Mouse (Mus musculus) liver, adult 2 months (tissue): ENCODE measurements around the gene Lrpap1. TPM values are rescaled to one million over a fixed set of nuclear protein-coding genes. Genes with fewer than 3 reads are reported as not detected.

Source experiments
- DNase-seq: peaks from one replicate; pipeline ENCODE4 v3.0.0-alpha.2; 2011; ENCODE audit warnings: low read depth, low spot score; ENCODE audit errors: extremely low read depth
- H3K27ac ChIP-seq: fragments of 200-500 bp; replicated peaks from 2 replicates; pipeline ENCODE4 v1.5.1; 2012; ENCODE audit warnings: low read depth, mild to moderate bottlenecking, control low read depth, inconsistent platforms, low read length; ENCODE audit not compliant: insufficient read depth
- H3K27me3 ChIP-seq: fragments of 200-500 bp; 2 replicates; pipeline ENCODE4 v1.6.1; 2012; ENCODE audit warnings: mild to moderate bottlenecking, moderate library complexity, low read length, inconsistent platforms; ENCODE audit not compliant: control insufficient read depth, insufficient read depth
- H3K36me3 ChIP-seq: fragments of 200-500 bp; 2 replicates; pipeline ENCODE4 v1.6.1; 2012; ENCODE audit warnings: low read length, inconsistent platforms; ENCODE audit not compliant: control insufficient read depth, insufficient read depth
- H3K4me1 ChIP-seq: fragments of 200-500 bp; 2 replicates; pipeline ENCODE4 v1.6.1; 2011; ENCODE audit warnings: low read length; ENCODE audit not compliant: control insufficient read depth, insufficient read depth
- H3K4me3 ChIP-seq: fragments of 200-500 bp; 2 replicates; pipeline ENCODE4 v1.5.1; 2011; ENCODE audit warnings: low read depth, mild to moderate bottlenecking, control low read depth, low read length, moderate library complexity; ENCODE audit not compliant: insufficient read depth
- H3K79me2 ChIP-seq: fragments of 200-500 bp; 2 replicates; pipeline ENCODE4 v1.6.1; 2012; ENCODE audit warnings: inconsistent platforms, mild to moderate bottlenecking, low read length, moderate library complexity; ENCODE audit not compliant: control insufficient read depth, insufficient read depth
- H3K9ac ChIP-seq: fragments of 200-500 bp; 2 replicates; pipeline ENCODE4 v1.6.1; 2012; ENCODE audit warnings: low read depth, mild to moderate bottlenecking, control low read depth, inconsistent platforms, low read length
- CTCF ChIP-seq: fragments of 200-500 bp; IDR thresholded peaks from 2 replicates; pipeline ENCODE4 v1.5.1; 2011; ENCODE audit warnings: low read depth, low read length, control low read depth
- POLR2A ChIP-seq: fragments of 200-500 bp; IDR thresholded peaks from 2 replicates; pipeline ENCODE4 v1.6.1; 2011; ENCODE audit warnings: low read length, control low read depth; ENCODE audit not compliant: insufficient read depth; ENCODE audit errors: extremely low read depth
- WGBS: fragments of 180-500 bp; shearing (Covaris S2); methylation state at CpG from one replicate; pipeline ENCODE4 v1.1.7; 2018; 5-methylcytosine and 5-hydroxymethylcytosine counted together
- polyA plus RNA-seq: library from polyadenylated mRNA; depleted of rRNA; stranded (reverse); fragments of >200 nt; gene quantifications from 2 replicates; pipeline ENCODE4 v1.2.3, GENCODE M21; 2012
- total RNA-seq: library from RNA; depleted of rRNA; stranded (reverse); fragments of >200 nt; gene quantifications from 2 replicates; pipeline ENCODE4 v1.2.3, GENCODE M21; 2014

The Lrpap1 gene
- total and polyA plus RNA-seq, 2 experiments: 22.7 to 39.1 TPM

DNA sequence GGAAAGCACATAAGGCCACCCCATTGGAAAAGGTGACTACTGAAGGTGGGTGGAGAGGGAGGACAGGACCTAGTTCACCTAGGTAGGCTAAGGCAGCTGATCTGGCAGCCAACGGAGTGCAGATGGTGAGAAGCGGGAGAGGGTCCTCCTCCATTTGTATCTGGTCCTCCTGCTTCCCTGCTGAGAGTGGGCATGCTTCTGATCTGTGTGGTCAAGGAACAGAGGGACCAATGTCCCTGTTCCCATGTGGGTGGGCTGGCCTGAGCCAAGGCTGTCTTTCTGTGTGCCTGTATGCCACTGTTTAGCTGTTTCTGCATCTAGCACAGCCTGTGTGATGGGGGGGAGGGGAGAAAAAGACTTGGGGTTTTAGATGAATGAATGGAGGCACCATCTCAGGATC, 41.2 kb upstream of the Lrpap1 start:
- H3K4me3 ChIP-seq: no peak overlapping the region
- no peak for DNase-seq
- no peaks in the 10 kb centered on the region for H3K79me2 ChIP-seq
- H3K36me3 ChIP-seq: no peaks in the 10 kb centered on the region
- 93% methylated on average over 2 of the region's 2 CpGs for WGBS
- no peak overlapping the region for H3K27ac ChIP-seq
- TF ChIP-seq CTCF (no peak), POLR2A (no peak)
- no peak overlapping the region for H3K9ac ChIP-seq
- no peaks in the 10 kb centered on the region for H3K27me3 ChIP-seq
- H3K4me1 ChIP-seq: no peaks in the 10 kb centered on the region

DNA sequence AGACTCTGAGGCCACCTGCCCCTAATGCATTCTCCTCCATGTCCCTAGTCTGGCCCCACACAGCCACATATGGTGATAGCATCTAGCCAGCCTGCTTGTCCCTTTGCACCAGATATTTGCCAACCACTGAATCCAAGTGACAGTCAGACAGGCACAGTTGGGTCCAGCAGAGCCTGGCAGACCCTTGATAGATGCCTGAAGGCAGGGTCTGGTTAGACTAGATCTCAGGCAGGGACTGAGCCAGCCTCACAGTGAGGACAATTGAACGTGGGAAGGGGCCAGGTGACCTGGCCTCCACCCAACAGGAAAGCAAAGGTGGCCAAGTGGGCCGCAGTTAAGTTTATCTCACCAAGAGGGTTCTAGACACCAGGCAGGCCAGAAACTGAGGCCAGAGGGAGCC, 39.1 kb upstream of the Lrpap1 start:
- Histone ChIP-seq H3K4me1 (no peaks in the 10 kb centered on the region), H3K4me3 (no peak overlapping the region), H3K9ac (no peak overlapping the region), H3K27me3 (no peaks in the 10 kb centered on the region), H3K27ac (no peak overlapping the region), H3K79me2 (no peaks in the 10 kb centered on the region), H3K36me3 (no peaks in the 10 kb centered on the region)
- TF ChIP-seq POLR2A (no peak), CTCF (no peak)
- 83% methylated on average over 2 of the region's 2 CpGs for WGBS
- DNase-seq: no peak

DNA sequence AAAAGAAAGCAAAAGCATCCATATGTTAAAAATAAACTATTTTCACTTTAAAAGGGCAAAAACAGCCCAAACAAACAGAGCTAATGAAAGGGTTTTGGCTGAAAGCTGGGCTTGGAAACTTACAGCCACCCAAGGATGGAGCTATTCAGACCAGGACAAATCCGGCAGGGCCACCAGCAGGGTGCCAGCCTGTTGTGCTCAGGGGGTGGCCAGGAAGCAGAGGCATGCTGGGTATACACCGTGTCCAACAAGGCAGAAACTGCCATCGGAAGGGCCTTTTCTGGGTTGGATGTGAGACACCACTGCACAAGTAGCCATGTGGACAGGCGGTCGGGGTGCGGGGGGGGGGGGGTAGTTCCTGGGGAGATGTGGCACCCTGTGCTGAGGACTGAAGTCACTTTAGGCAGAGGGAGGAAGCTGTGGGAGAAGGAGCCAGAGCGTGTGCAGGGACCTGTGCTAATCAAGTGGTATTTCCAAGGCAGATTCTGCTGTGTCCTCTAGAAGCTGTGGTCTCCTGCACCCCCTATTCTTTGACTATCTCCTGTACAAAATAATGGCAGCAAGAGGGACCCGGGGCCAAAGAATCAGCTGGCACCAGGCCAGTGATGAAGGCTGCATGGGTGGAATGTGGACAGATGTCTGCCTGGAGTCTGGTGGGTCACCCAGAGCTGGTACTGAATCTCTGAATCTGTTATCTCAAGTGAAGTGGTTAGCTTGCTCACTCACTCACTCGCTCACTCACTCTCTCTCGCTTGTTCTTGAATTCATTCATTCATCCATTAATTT, 38.1 kb upstream of the Lrpap1 start:
- Histone ChIP-seq H3K4me3 (no peak overlapping the region), H3K27ac (no peak overlapping the region), H3K36me3 (no peaks in the 10 kb centered on the region), H3K79me2 (no peaks in the 10 kb centered on the region), H3K9ac (no peak overlapping the region), H3K27me3 (no peaks in the 10 kb centered on the region), H3K4me1 (no peaks in the 10 kb centered on the region)
- TF ChIP-seq CTCF (no peak), POLR2A (no peak)
- DNase-seq: no peak
- WGBS: 71% methylated on average over 10 of the region's 10 CpGs

DNA sequence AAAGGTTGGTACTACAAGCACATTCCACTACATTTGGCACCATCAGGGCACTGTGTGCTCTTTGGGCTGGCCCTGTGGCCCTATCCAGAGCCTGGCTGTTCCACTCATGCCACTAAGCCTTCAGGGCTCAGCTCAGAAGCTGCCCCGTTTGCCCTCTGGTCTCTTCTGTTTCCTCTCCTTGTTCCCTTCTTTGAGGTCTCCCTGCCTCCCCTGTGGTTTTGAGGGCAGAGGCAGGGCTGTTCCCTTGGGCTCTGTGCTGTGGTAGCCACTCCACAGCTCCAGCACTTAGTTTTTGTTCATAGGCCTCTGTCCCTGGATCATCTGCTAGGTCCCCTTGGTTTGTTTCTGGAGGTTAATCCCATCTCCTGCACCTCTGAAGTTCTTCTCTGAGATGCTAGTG, 37.3 kb upstream of the Lrpap1 start:
- Histone ChIP-seq H3K4me1 (no peaks in the 10 kb centered on the region), H3K36me3 (no peaks in the 10 kb centered on the region), H3K27me3 (no peaks in the 10 kb centered on the region), H3K79me2 (no peaks in the 10 kb centered on the region), H3K9ac (no peak overlapping the region), H3K4me3 (no peak overlapping the region), H3K27ac (no peak overlapping the region)
- DNase-seq: no peak
- 62% methylated on average over 1 of the region's 1 CpGs for WGBS
- TF ChIP-seq POLR2A: no peak
- no peak for TF ChIP-seq CTCF

DNA sequence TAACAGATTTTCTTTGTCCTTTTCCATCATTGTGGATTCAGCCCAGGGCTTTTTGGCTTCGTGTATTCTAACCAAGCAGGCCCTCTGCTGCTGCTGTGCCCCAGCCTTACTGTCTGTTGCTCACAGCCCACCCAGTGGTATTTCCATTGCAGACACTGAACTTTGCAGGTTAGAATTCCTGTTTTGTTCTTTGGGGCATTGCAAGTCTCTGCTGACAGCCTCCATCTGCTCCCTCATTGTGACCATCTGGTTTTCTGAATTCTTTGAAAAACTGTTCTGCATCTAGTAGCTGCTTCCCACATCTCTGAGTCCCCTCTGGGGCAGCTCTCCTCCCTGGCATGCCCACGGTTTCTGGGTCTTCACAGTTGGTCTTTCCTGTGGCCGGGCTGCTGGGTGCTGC, 35.8 kb upstream of the Lrpap1 start:
- Histone ChIP-seq H3K27ac (no peak overlapping the region), H3K4me3 (no peak overlapping the region), H3K4me1 (no peaks in the 10 kb centered on the region), H3K9ac (no peak overlapping the region), H3K36me3 (no peaks in the 10 kb centered on the region), H3K79me2 (no peaks in the 10 kb centered on the region), H3K27me3 (peaks cover 2% of the 10 kb centered on the region; the same call in 1 of the 2 replicates)
- 47% methylated on average over 3 of the region's 3 CpGs for WGBS
- DNase-seq: no peak
- TF ChIP-seq CTCF: no peak

DNA sequence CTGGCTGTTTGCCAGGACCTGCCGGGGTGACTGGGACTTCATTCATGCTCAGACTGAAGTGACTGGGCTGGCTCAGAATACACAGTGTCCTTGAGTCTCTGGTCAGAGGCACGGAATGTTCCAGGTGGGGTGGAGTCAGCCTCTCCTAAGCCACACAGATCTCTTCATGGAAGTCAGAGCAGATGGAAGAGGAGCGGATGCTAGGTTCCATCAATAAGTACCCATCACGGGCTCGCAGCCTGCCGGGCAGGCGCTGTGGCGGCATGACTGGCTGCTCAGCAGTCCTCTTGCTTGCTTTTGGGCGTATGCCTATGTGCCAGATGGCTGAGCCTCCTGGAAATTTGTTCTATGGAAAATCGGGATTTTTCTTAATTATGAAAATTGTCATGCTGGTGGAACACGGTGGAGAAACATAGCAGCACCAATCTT, 32.6 kb upstream of the Lrpap1 start:
- Histone ChIP-seq H3K27me3 (peaks cover 2% of the 10 kb centered on the region; the same call in 1 of the 2 replicates), H3K4me1 (no peaks in the 10 kb centered on the region), H3K27ac (no peak overlapping the region), H3K9ac (no peak overlapping the region), H3K36me3 (no peaks in the 10 kb centered on the region), H3K4me3 (no peak overlapping the region), H3K79me2 (no peaks in the 10 kb centered on the region)
- DNase-seq: no peak
- WGBS: 69% methylated on average over 11 of the region's 11 CpGs
- TF ChIP-seq POLR2A: no peak
- no peak for TF ChIP-seq CTCF
